Mouse (Mus musculus): ENCODE measurements around the gene Prss41. TPM values are rescaled to one million over a fixed set of nuclear protein-coding genes. Genes with fewer than 3 reads are reported as not detected.

Prss41 gene
- total RNA-seq, 1 experiment = 6.8 TPM

DNA sequence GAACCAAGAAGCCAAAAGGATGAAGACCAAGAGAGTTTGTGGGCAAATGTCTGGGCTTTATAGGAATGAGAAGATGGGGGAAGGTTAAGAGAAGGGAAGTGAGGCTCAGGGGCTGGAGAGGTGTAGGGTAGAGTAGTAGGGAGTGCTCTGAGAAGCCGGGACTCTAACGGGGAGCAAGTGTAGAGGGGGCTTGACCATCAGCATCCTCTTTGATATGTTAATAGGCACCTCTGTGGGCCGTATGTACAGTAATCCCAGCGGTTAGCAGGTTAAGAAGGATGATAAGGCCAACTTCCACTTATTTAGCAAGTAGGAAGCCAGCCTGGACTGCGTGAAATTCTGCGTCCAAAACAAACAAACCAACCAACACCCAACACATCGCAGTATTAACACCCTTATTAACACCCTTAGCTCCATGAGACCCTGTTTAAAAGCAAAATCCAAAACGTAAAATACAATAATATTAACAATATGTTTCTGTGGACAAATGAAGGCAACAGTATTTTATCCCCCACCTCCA is 54.2 kb downstream of the Prss41 start:
- Histone ChIP-seq H3K4me3 (ENCODE audit: insufficient read depth in 1 of 2, low read depth in 1 of 2, low read length in 2 of 2, poor library complexity in 1 of 2, severe bottlenecking in 1 of 2) (peak overlapping the region; percentile 44 to 53; a peak in 3 of 4 replicates), H3K9ac (ENCODE audit: insufficient read depth, low read depth, low read length, poor library complexity, severe bottlenecking) (peak overlapping the region; percentile 59; the same call in 1 of the 2 replicates), H3K27ac (ENCODE audit: insufficient read depth, low read depth, low read length, poor library complexity, severe bottlenecking) (peak overlapping the region; percentile 40; the same call in 1 of the 2 replicates), H3K9me3 (ENCODE audit: control insufficient read depth, insufficient read depth, low read depth, low read length) (no peaks in the 10 kb centered on the region), H3K36me3 (ENCODE audit: control insufficient read depth, insufficient read depth, low read length, poor library complexity, severe bottlenecking) (no peaks in the 10 kb centered on the region), H3K4me1 (ENCODE audit: control insufficient read depth in 2 of 2, insufficient read depth in 2 of 2, low read length in 2 of 2, poor library complexity in 1 of 2) (peaks cover 2 to 12% of the 10 kb centered on the region in 2 experiments; a peak in 3 of 4 replicates)
- DNase-seq (ENCODE audit: low read depth, low spot score) = peak; percentile 69
- TF ChIP-seq ZNF384 (IDR thresholded peaks at IDR 0.05; ENCODE audit: low read depth, low read length) (no peak), MAFK (IDR thresholded peaks at IDR 0.05; ENCODE audit: insufficient read depth, low read depth, low read length) (no peak), CHD2 (IDR thresholded peaks at IDR 0.05; ENCODE audit: low read depth, low read length) (no peak), ZC3H11A (IDR thresholded peaks at IDR 0.05; ENCODE audit: borderline replicate concordance, low read depth, low read length) (no peak), HCFC1 (IDR thresholded peaks at IDR 0.05; ENCODE audit: borderline replicate concordance, insufficient read depth, low read length) (no peak)
- in situ Hi-C loops (cut with MboI; ENCODE audit: low sequenced_read_pairs in 2 of 2, unreplicated experiment in 2 of 2) = no loop called here

DNA sequence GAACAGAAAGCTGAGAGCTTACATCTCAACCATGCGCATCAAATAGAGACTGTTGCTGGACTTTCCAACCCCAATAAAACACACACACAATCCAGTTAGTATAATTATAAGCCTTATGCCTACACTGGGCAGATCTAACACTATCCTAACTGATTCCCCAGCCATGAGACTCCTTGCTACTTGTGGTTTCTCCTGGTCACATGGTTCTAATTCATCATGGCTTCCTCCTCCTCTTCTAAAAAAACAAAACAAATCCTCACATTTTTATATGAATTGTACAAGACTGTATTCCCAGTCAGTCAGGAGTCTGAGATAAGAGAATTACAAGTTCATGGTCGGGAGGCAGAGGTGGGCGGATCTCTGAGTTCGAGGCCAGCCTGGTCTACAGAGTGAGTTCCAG is 55.0 kb downstream of the Prss41 start:
- H3K4me3 ChIP-seq (ENCODE audit: insufficient read depth in 1 of 2, low read depth in 1 of 2, low read length in 2 of 2, poor library complexity in 1 of 2, severe bottlenecking in 1 of 2) = no peak overlapping the region
- no peaks in the 10 kb centered on the region for H3K9me3 ChIP-seq (ENCODE audit: control insufficient read depth, insufficient read depth, low read depth, low read length)
- no peak for TF ChIP-seq ZC3H11A (IDR thresholded peaks at IDR 0.05; ENCODE audit: borderline replicate concordance, low read depth, low read length)
- TF ChIP-seq HCFC1 (IDR thresholded peaks at IDR 0.05; ENCODE audit: borderline replicate concordance, insufficient read depth, low read length) = no peak
- no peak for TF ChIP-seq ZNF384 (IDR thresholded peaks at IDR 0.05; ENCODE audit: low read depth, low read length)
- no peak for TF ChIP-seq CHD2 (IDR thresholded peaks at IDR 0.05; ENCODE audit: low read depth, low read length)
- no peak for TF ChIP-seq MAFK (IDR thresholded peaks at IDR 0.05; ENCODE audit: insufficient read depth, low read depth, low read length)
- no peak for DNase-seq (ENCODE audit: low read depth, low spot score)
- peak overlapping the region; percentile 60; the same call in 1 of the 2 replicates for H3K27ac ChIP-seq (ENCODE audit: insufficient read depth, low read depth, low read length, poor library complexity, severe bottlenecking)
- in situ Hi-C loops (cut with MboI; ENCODE audit: low sequenced_read_pairs in 2 of 2, unreplicated experiment in 2 of 2) = no loop called here
- H3K4me1 ChIP-seq (ENCODE audit: control insufficient read depth in 2 of 2, insufficient read depth in 2 of 2, low read length in 2 of 2, poor library complexity in 1 of 2) = peaks cover 2 to 12% of the 10 kb centered on the region in 2 experiments; a peak in 3 of 4 replicates
- no peaks in the 10 kb centered on the region for H3K36me3 ChIP-seq (ENCODE audit: control insufficient read depth, insufficient read depth, low read length, poor library complexity, severe bottlenecking)
- H3K9ac ChIP-seq (ENCODE audit: insufficient read depth, low read depth, low read length, poor library complexity, severe bottlenecking) = peak overlapping the region; percentile 1; the same call in 1 of the 2 replicates

Other genes starting within 250 kb of the Prss41 start
- gene Zfp13, start 244.7 kb downstream of the Prss41 start, total RNA-seq (2012; rRNA removed) = 19.9 and 26.9 TPM in 2 replicates
- gene Zscan10, start 243.3 kb downstream of the Prss41 start, total RNA-seq (2012; rRNA removed) = 62.5 and 93.1 TPM in 2 replicates
- gene Mmp25, start 198.9 kb downstream of the Prss41 start, total RNA-seq (2012; rRNA removed) = 4.7 and 4.9 TPM in 2 replicates
- gene Bicdl2, start 183.7 kb downstream of the Prss41 start, total RNA-seq (2012; rRNA removed) = 1.1 and 2.9 TPM in 2 replicates
- 26.4 and 36.4 TPM in 2 replicates for gene Hcfc1r1, start 170.6 kb downstream of the Prss41 start, total RNA-seq (2012; rRNA removed)
- 53.7 and 64.9 TPM in 2 replicates for gene Thoc6, start 170.3 kb downstream of the Prss41 start, total RNA-seq (2012; rRNA removed)
- 101 and 138 TPM in 2 replicates for gene Tnfrsf12a, start 166.7 kb downstream of the Prss41 start, total RNA-seq (2012; rRNA removed)
- 72.7 and 199 TPM in 2 replicates for gene Cldn6, start 164.9 kb downstream of the Prss41 start, total RNA-seq (2012; rRNA removed)
- gene Cldn9, start 160.1 kb downstream of the Prss41 start, total RNA-seq (2012; rRNA removed) = 3.7 and 5.7 TPM in 2 replicates
- gene 1520401A03Rik, start 121.4 kb downstream of the Prss41 start, total RNA-seq (2012; rRNA removed) = 0.04 and 1.0 TPM in 2 replicates
- 24.1 and 41.3 TPM in 2 replicates for gene Pkmyt1, start 117.8 kb downstream of the Prss41 start, total RNA-seq (2012; rRNA removed)
- gene Paqr4, start 103.3 kb downstream of the Prss41 start, total RNA-seq (2012; rRNA removed) = 2.8 and 4.0 TPM in 2 replicates
- gene Kremen2, start 98.3 kb downstream of the Prss41 start, total RNA-seq (2012; rRNA removed) = 2.5 and 4.3 TPM in 2 replicates
- 31.6 and 35.1 TPM in 2 replicates for gene Flywch1, start 72.6 kb downstream of the Prss41 start, total RNA-seq (2012; rRNA removed)
- gene Flywch2, start 58.1 kb downstream of the Prss41 start, total RNA-seq (2012; rRNA removed) = 8.0 and 10.8 TPM in 2 replicates
- 192 and 230 TPM in 2 replicates for gene Srrm2, start 53.6 kb downstream of the Prss41 start, total RNA-seq (2012; rRNA removed)
- gene Elob, start 15.0 kb downstream of the Prss41 start, total RNA-seq (2012; rRNA removed) = 651 and 726 TPM in 2 replicates
- 0.45 and 0.95 TPM in 2 replicates for gene Prss33, start 8.1 kb downstream of the Prss41 start, total RNA-seq (2012; rRNA removed)
- gene Prss32, start 317 bp downstream of the Prss41 start, total RNA-seq (2012; rRNA removed) = 0.26 and 0.31 TPM in 2 replicates
- not detected in 2 replicates for gene Prss21, start 23.9 kb upstream of the Prss41 start, total RNA-seq (2012; rRNA removed)
- not detected in 2 replicates for gene Dcpp1, start 36.7 kb upstream of the Prss41 start, total RNA-seq (2012; rRNA removed)
- not detected in 2 replicates for gene Dcpp2, start 36.7 kb upstream of the Prss41 start, total RNA-seq (2012; rRNA removed)
- gene Dcpp3, start 73.3 kb upstream of the Prss41 start, total RNA-seq (2012; rRNA removed) = not detected in 2 replicates
- not detected in 2 replicates for gene Sbp, start 97.5 kb upstream of the Prss41 start, total RNA-seq (2012; rRNA removed)
- gene Sbpl, start 111.1 kb upstream of the Prss41 start, total RNA-seq (2012; rRNA removed) = not detected in 2 replicates
- gene Prss30, start 136.4 kb upstream of the Prss41 start, total RNA-seq (2012; rRNA removed) = not detected in 2 replicates
- gene Prss22, start 153.9 kb upstream of the Prss41 start, total RNA-seq (2012; rRNA removed) = 0.85 and 1.5 TPM in 2 replicates
- gene Prss27, start 194.0 kb upstream of the Prss41 start, total RNA-seq (2012; rRNA removed) = 0.31 and 0.37 TPM in 2 replicates
- gene Kctd5, start 229.3 kb upstream of the Prss41 start, total RNA-seq (2012; rRNA removed) = 34.6 and 42.3 TPM in 2 replicates

Measured in ES-E14 (cell line).